In genomic region chr8:123653308-123653993, GRCm38 (mm10) we compare ENCODE assay signal across 7 mouse cellular contexts. TPM values are rescaled to one million over a fixed set of nuclear protein-coding genes. Genes with fewer than 3 reads are reported as not detected.
A peak's percentile ranks its signal among the peaks of the same experiment; 100 is the strongest.
DNase-seq lines count a peak whose midpoint lies in the region; ATAC-seq and TF ChIP-seq lines count a peak whose summit lies in the region.

TSS of gene Rhou (plus strand) at chr8:123653929.

- peak; percentile 97 for DNase-seq in adrenal gland, postnatal 14 days
- DNase-seq in embryo, embryonic 9.5 days (ENCODE audit: extremely low spot score) = peak; percentile 96
- DNase-seq in heart, adult 11 months = peak; percentile 99
- DNase-seq in kidney, adult 2 months = peak; percentile 92
- DNase-seq in limb, embryonic 11.5 days (ENCODE audit: low spot score) = peak; percentile 96
- peak; percentile 98 for DNase-seq in midbrain, embryonic 14.5 days
- peak; percentile 46 to 73 for DNase-seq in spleen, adult 18-20 months

- no peak within 1 kb of the TSS for H3K27ac ChIP-seq in kidney, adult 2 months (ENCODE audit: insufficient read depth, low read depth, low read length)
- H3K27ac ChIP-seq in limb, embryonic 11.5 days (replicated peaks; ENCODE audit: low read depth, low read length) = peak within 1 kb of the TSS; percentile 91
- peak within 1 kb of the TSS; percentile 97 for H3K27ac ChIP-seq in midbrain, embryonic 14.5 days (replicated peaks; ENCODE audit: low read depth, low read length)

- no peaks in the 10 kb centered on the region for H3K36me3 ChIP-seq in kidney, adult 2 months (ENCODE audit: control insufficient read depth, insufficient read depth, low read length)
- H3K36me3 ChIP-seq in limb, embryonic 11.5 days (ENCODE audit: control insufficient read depth, insufficient read depth, low read length) = peaks cover 2% of the 10 kb centered on the region; the same call in 1 of the 2 replicates
- H3K36me3 ChIP-seq in midbrain, embryonic 14.5 days (ENCODE audit: control insufficient read depth, insufficient read depth, low read length) = peaks cover 19% of the 10 kb centered on the region

- TF ChIP-seq POLR2A in kidney, adult 2 months (IDR thresholded peaks at IDR 0.05; ENCODE audit: low read depth, low read length) = no peak

- H3K4me3 ChIP-seq in kidney, adult 2 months (ENCODE audit: insufficient read depth, low read depth, low read length) = peak within 1 kb of the TSS; percentile 51
- H3K4me3 ChIP-seq in limb, embryonic 11.5 days (ENCODE audit: low read depth, low read length) = peak within 1 kb of the TSS; percentile 64
- peak within 1 kb of the TSS; percentile 73 for H3K4me3 ChIP-seq in midbrain, embryonic 14.5 days (replicated peaks; ENCODE audit: low read depth, low read length)

- H3K4me2 ChIP-seq in limb, embryonic 11.5 days (ENCODE audit: low read depth, severe bottlenecking) = peak within 1 kb of the TSS; percentile 64
- H3K4me2 ChIP-seq in midbrain, embryonic 14.5 days (ENCODE audit: low read length) = peak within 1 kb of the TSS; percentile 63

- H3K27me3 ChIP-seq in kidney, adult 2 months (replicated peaks; ENCODE audit: control insufficient read depth, insufficient read depth, low read length) = no peaks in the 10 kb centered on the region
- no peaks in the 10 kb centered on the region for H3K27me3 ChIP-seq in limb, embryonic 11.5 days (ENCODE audit: control insufficient read depth, insufficient read depth, low read length)
- H3K27me3 ChIP-seq in midbrain, embryonic 14.5 days (ENCODE audit: control insufficient read depth, insufficient read depth, low read length) = no peaks in the 10 kb centered on the region

- peak within 1 kb of the TSS; percentile 94 for H3K9ac ChIP-seq in limb, embryonic 11.5 days (ENCODE audit: low read length)
- peak within 1 kb of the TSS; percentile 89 for H3K9ac ChIP-seq in midbrain, embryonic 14.5 days (replicated peaks; ENCODE audit: low read length)

- H3K4me1 ChIP-seq in kidney, adult 2 months (ENCODE audit: control insufficient read depth, insufficient read depth, low read length) = no peaks in the 10 kb centered on the region
- peaks cover 12% of the 10 kb centered on the region for H3K4me1 ChIP-seq in limb, embryonic 11.5 days (ENCODE audit: control insufficient read depth, insufficient read depth, low read length)
- peaks cover 12% of the 10 kb centered on the region for H3K4me1 ChIP-seq in midbrain, embryonic 14.5 days (ENCODE audit: control insufficient read depth, insufficient read depth, low read length)

- no peaks in the 10 kb centered on the region for H3K9me3 ChIP-seq in limb, embryonic 11.5 days (ENCODE audit: control insufficient read depth, low read length)
- H3K9me3 ChIP-seq in midbrain, embryonic 14.5 days (ENCODE audit: control insufficient read depth, low read length) = no peaks in the 10 kb centered on the region

- WGBS in kidney, adult 2 months = 2% methylated on average over 57 of the region's 58 CpGs
- under 1% methylated on average over 53 of the region's 58 CpGs for WGBS in limb, embryonic 11.5 days
- WGBS in midbrain, embryonic 14.5 days = under 1% methylated on average over 58 of the region's 58 CpGs

- TF ChIP-seq CTCF in kidney, adult 2 months (conservative IDR thresholded peaks at IDR 0.05; ENCODE audit: insufficient read depth, insufficient read length, low read depth, low read length) = peak; percentile 58

- ATAC-seq in limb, embryonic 11.5 days (ENCODE audit: insufficient number of reproducible peaks, low FRiP score, low TSS enrichment, low read depth) = peak; percentile 87
- ATAC-seq in midbrain, embryonic 14.5 days (ENCODE audit: low FRiP score, low TSS enrichment) = peak; percentile 92

RNA-seq across cellular contexts. Expression of gene Rhou, which starts in this region (rescaled TPM):
- 40.8 and 46.5 TPM in 2 replicates for total RNA-seq in adrenal gland, postnatal 14 days (2021)
- 3.4 and 4.6 TPM in 2 replicates for polyA plus RNA-seq in kidney, adult 2 months (2012; rRNA removed)
- 8.6 and 10.1 TPM in 2 replicates for polyA plus RNA-seq in limb, embryonic 11.5 days (2014; fragmentation: Nextera tagmentation; extraction: Ambion mirVana)
- 10.0 and 12.9 TPM in 2 replicates for polyA plus RNA-seq in midbrain, embryonic 14.5 days (2014; fragmentation: Nextera tagmentation; extraction: Ambion mirVana)
